Mouse (Mus musculus): ENCODE data around the gene Zc3h15.

- TF ChIP-seq CTCF (IDR thresholded peaks at IDR 0.05; ENCODE audit: insufficient read depth, low read depth, low read length) (no peak), POLR2A (IDR thresholded peaks at IDR 0.05; ENCODE audit: insufficient read depth, low read depth, low read length) (no peak)
Observed at GRCm38 (mm10) chr2:83622792-83623191, 21.4 kb upstream of the Zc3h15 start.
